Mouse (Mus musculus) heart, adult 8-10 months (tissue): ENCODE results near the gene Pnck. TPM values are rescaled to one million over a fixed set of nuclear protein-coding genes. Genes with fewer than 3 reads are reported as not detected.

ENCODE experiments used
- DNase-seq: peaks from one replicate; pipeline ENCODE4 v3.0.0; 2022; ENCODE audit warnings: low spot score
- total RNA-seq, 4 experiments: library from RNA; stranded (reverse); gene quantifications; 2 replicates each; pipeline ENCODE4 v1.2.4; 2022

Gene Pnck
- total RNA-seq = 1 to 10 TPM; 5.2 to 9.5 (median 8.1) TPM

- no peak for DNase-seq
These were observed at the start of gene Pnck for GRCm38 (mm10) chrX:73659575-73660283. Pnck (minus strand) TSS chrX:73660117.

- DNase-seq = no peak
These were observed 40.6 kb upstream of the Pnck start for GRCm38 (mm10) chrX:73700472-73700871.

GRCm38 (mm10) chrX:73690917-73691629 lies 31.2 kb upstream of the Pnck start:
- peak; percentile 33 for DNase-seq

GRCm38 (mm10) chrX:73685629-73686028 lies 25.7 kb upstream of the Pnck start:
- peak; percentile 32 for DNase-seq

GRCm38 (mm10) chrX:73684978-73685377 lies 25.1 kb upstream of the Pnck start:
- no peak for DNase-seq

GRCm38 (mm10) chrX:73684156-73684555 lies 24.2 kb upstream of the Pnck start:
- DNase-seq = no peak

GRCm38 (mm10) chrX:73676668-73677067 lies 16.8 kb upstream of the Pnck start:
- DNase-seq = no peak

- no peak for DNase-seq
These were observed 15.3 kb upstream of the Pnck start for GRCm38 (mm10) chrX:73675231-73675630.

GRCm38 (mm10) chrX:73673968-73674661 lies 14.2 kb upstream of the Pnck start:
- DNase-seq = peak; percentile 23

- DNase-seq = no peak
These were observed 13.7 kb upstream of the Pnck start for GRCm38 (mm10) chrX:73673619-73673967.

- peak; percentile 64 for DNase-seq
These were observed 13.1 kb upstream of the Pnck start, which contains the start of gene Slc6a8 for GRCm38 (mm10) chrX:73672879-73673618. Slc6a8 (plus strand) TSS chrX:73673150.

GRCm38 (mm10) chrX:73672031-73672431 lies 12.1 kb upstream of the Pnck start:
- peak; percentile 41 for DNase-seq

- no peak for DNase-seq
These were observed 3.2 kb upstream of the Pnck start for GRCm38 (mm10) chrX:73663143-73663542.

GRCm38 (mm10) chrX:73660284-73660665 lies 358 bp upstream of the Pnck start:
- DNase-seq = no peak

- no peak for DNase-seq
These were observed 862 bp downstream of the Pnck start for GRCm38 (mm10) chrX:73658936-73659574.

GRCm38 (mm10) chrX:73658391-73658790 lies 1.5 kb downstream of the Pnck start:
- DNase-seq = no peak

GRCm38 (mm10) chrX:73655529-73655928 lies 4.4 kb downstream of the Pnck start:
- no peak for DNase-seq

GRCm38 (mm10) chrX:73654177-73654576 lies 5.7 kb downstream of the Pnck start:
- peak; percentile 62 for DNase-seq

- no peak for DNase-seq
These were observed 6.5 kb downstream of the Pnck start for GRCm38 (mm10) chrX:73653392-73653791.

- no peak for DNase-seq
These were observed 9.0 kb downstream of the Pnck start for GRCm38 (mm10) chrX:73650869-73651268.

GRCm38 (mm10) chrX:73645121-73645520 lies 14.8 kb downstream of the Pnck start:
- DNase-seq = no peak
